Mouse (Mus musculus) ovary, adult 10 weeks (tissue): Measurements from ENCODE around the gene Nek9. TPM values are rescaled to one million over a fixed set of nuclear protein-coding genes. Genes with fewer than 3 reads are reported as not detected.

Source experiments
- polyA plus RNA-seq: library from polyadenylated mRNA; stranded (reverse); fragments of 350-450 nt; fragmentation: Illumina TruSeq; extraction: RNeasy Lipid Tissue Mini Kit (QIAGEN cat#74804); gene quantifications from one replicate; pipeline ENCODE4 v1.2.3, GENCODE M21; 2014

The Nek9 gene
- polyA plus RNA-seq, result 75.6 TPM

GRCm38 (mm10) chr12:85339243-85339729 lies at the start of gene Nek9:
Gene Nek9 (minus strand): TSS chr12:85339362.

GRCm38 (mm10) chr12:85374561-85375272 lies 35.6 kb upstream of the Nek9 start, which contains the start of gene Tmed10:
Gene Tmed10 (minus strand): TSS chr12:85374847.

GRCm38 (mm10) chr12:85288486-85289156 lies 50.5 kb downstream of the Nek9 start, which contains the start of gene Zc2hc1c:
Gene Zc2hc1c (plus strand): TSS chr12:85288591.

GRCm38 (mm10) chr12:85287809-85288485 lies 51.2 kb downstream of the Nek9 start, which contains the start of gene Acyp1:
Gene Acyp1 (minus strand): TSS chr12:85288438.

GRCm38 (mm10) chr12:85270319-85270718 lies 68.8 kb downstream of the Nek9 start, which contains the start of gene Mlh3:
Gene Mlh3 (minus strand): TSS chr12:85270599.

Other genes starting within 250 kb of the Nek9 start
- 1.8 TPM for gene Prox2, start 228.6 kb downstream of the Nek9 start, polyA plus RNA-seq
- 144 TPM for gene Dlst, start 228.5 kb downstream of the Nek9 start, polyA plus RNA-seq
- not detected for gene Rps6kl1, start 188.1 kb downstream of the Nek9 start, polyA plus RNA-seq
- 0.66 TPM for gene Pgf, start 161.6 kb downstream of the Nek9 start, polyA plus RNA-seq
- 1.1 TPM for gene Eif2b2, start 119.9 kb downstream of the Nek9 start, polyA plus RNA-seq
- 36.7 TPM for gene Mlh3, start 68.8 kb downstream of the Nek9 start, polyA plus RNA-seq
- gene Acyp1, start 50.9 kb downstream of the Nek9 start, polyA plus RNA-seq, result 13.0 TPM
- gene Zc2hc1c, start 50.8 kb downstream of the Nek9 start, polyA plus RNA-seq, result 0.88 TPM
- gene Tmed10, start 35.5 kb upstream of the Nek9 start, polyA plus RNA-seq, result 527 TPM
- gene Fos, start 134.5 kb upstream of the Nek9 start, polyA plus RNA-seq, result 26.3 TPM